Mouse (Mus musculus) intestine, postnatal 0 days (tissue): Measurements from ENCODE around the gene Bmper. TPM values are rescaled to one million over a fixed set of nuclear protein-coding genes. Genes with fewer than 3 reads are reported as not detected.

Experiments used
- ATAC-seq: fragments of 200-750 bp; cut with Nextera tagmentation; 2 replicates; pipeline ENCODE4 v1.8.0; 2017; ENCODE audit warnings: mild to moderate bottlenecking, moderate TSS enrichment, moderate library complexity
- H3K27ac ChIP-seq: fragments of 300-500 bp; sonication (generic); 2 replicates; pipeline ENCODE4 v1.5.1; 2014; ENCODE audit warnings: mild to moderate bottlenecking, low read depth, low read length, moderate library complexity
- H3K27me3 ChIP-seq: fragments of 300-500 bp; sonication (generic); replicated peaks from 2 replicates; pipeline ENCODE4 v1.6.1; 2014; ENCODE audit warnings: low read length, mixed read lengths; ENCODE audit not compliant: control insufficient read depth, insufficient read depth
- H3K36me3 ChIP-seq: fragments of 300-500 bp; sonication (generic); 2 replicates; pipeline ENCODE4 v1.6.1; 2014; ENCODE audit warnings: mild to moderate bottlenecking, moderate library complexity; ENCODE audit not compliant: control insufficient read depth, insufficient read depth
- H3K4me1 ChIP-seq: fragments of 300-500 bp; sonication (generic); replicated peaks from 2 replicates; pipeline ENCODE4 v1.6.1; 2014; ENCODE audit warnings: antibody characterized with exemption, low read length, mixed read lengths; ENCODE audit not compliant: control insufficient read depth, insufficient read depth
- H3K4me2 ChIP-seq: fragments of 300-500 bp; sonication (generic); replicated peaks from 2 replicates; pipeline ENCODE4 v1.6.1; 2014; ENCODE audit warnings: low read depth, mild to moderate bottlenecking, moderate library complexity
- H3K4me3 ChIP-seq: fragments of 300-500 bp; sonication (generic); 2 replicates; pipeline ENCODE4 v1.5.1; 2014; ENCODE audit warnings: low read depth, low read length
- H3K9ac ChIP-seq: fragments of 300-500 bp; sonication (generic); 2 replicates; pipeline ENCODE4 v1.6.1; 2014; ENCODE audit warnings: mild to moderate bottlenecking, low read depth, low read length
- H3K9me3 ChIP-seq: fragments of 300-500 bp; sonication (generic); 2 replicates; pipeline ENCODE4 v1.6.1; 2016; ENCODE audit warnings: mixed run types; ENCODE audit not compliant: control insufficient read depth
- CTCF ChIP-seq: sonication (generic); IDR thresholded peaks from 2 replicates; pipeline ENCODE4 v1.5.1; 2016; ENCODE audit warnings: low read depth, mild to moderate bottlenecking, control low read depth, antibody characterized with exemption, moderate library complexity
- WGBS: fragments of 180-500 bp; shearing (Covaris S2); extraction: QIAGEN DNeasy Blood & Tissue Kit; methylation state at CpG from one replicate; pipeline ENCODE4 v1.1.7; 2014; 5-methylcytosine and 5-hydroxymethylcytosine counted together
- polyA plus RNA-seq: library from polyadenylated mRNA; unstranded; fragments of >200 nt; fragmentation: Nextera tagmentation; extraction: Ambion mirVana; gene quantifications from 2 replicates; pipeline ENCODE4 v1.2.1, GENCODE M21; 2015

Bmper gene
- polyA plus RNA-seq, 1 experiment from 2014 or later = 4.1 TPM

GRCm38 (mm10) chr9:23383291-23383690 is 160.4 kb downstream of the Bmper start:
- WGBS = 60% methylated on average over 8 of the region's 8 CpGs
- ATAC-seq = no peak
- no peaks in the 10 kb centered on the region for H3K36me3 ChIP-seq
- no peak overlapping the region for H3K4me3 ChIP-seq
- no peaks in the 10 kb centered on the region for H3K4me1 ChIP-seq
- TF ChIP-seq CTCF = no peak
- no peak overlapping the region for H3K4me2 ChIP-seq
- H3K9me3 ChIP-seq = no peaks in the 10 kb centered on the region
- no peak overlapping the region for H3K27ac ChIP-seq
- H3K9ac ChIP-seq = no peak overlapping the region
- no peaks in the 10 kb centered on the region for H3K27me3 ChIP-seq

- TF ChIP-seq CTCF = no peak
- Histone ChIP-seq H3K36me3 (no peaks in the 10 kb centered on the region), H3K27ac (no peak overlapping the region), H3K9me3 (no peaks in the 10 kb centered on the region), H3K27me3 (no peaks in the 10 kb centered on the region), H3K9ac (no peak overlapping the region), H3K4me2 (no peak overlapping the region), H3K4me1 (no peaks in the 10 kb centered on the region), H3K4me3 (no peak overlapping the region)
- ATAC-seq = no peak
- WGBS = 86% methylated on average over 1 of the region's 1 CpGs
Measured at GRCm38 (mm10) chr9:23383837-23384236, 161.0 kb downstream of the Bmper start.

- H3K4me2 ChIP-seq = no peak overlapping the region
- no peak for ATAC-seq
- H3K9ac ChIP-seq = no peak overlapping the region
- no peaks in the 10 kb centered on the region for H3K36me3 ChIP-seq
- 48% methylated on average over 3 of the region's 3 CpGs for whole genome bisulfite sequencing
- no peak overlapping the region for H3K27ac ChIP-seq
- no peaks in the 10 kb centered on the region for H3K27me3 ChIP-seq
- no peak overlapping the region for H3K4me3 ChIP-seq
- H3K9me3 ChIP-seq = no peaks in the 10 kb centered on the region
- TF ChIP-seq CTCF = no peak
- no peaks in the 10 kb centered on the region for H3K4me1 ChIP-seq
Measured at GRCm38 (mm10) chr9:23384880-23385279, 162.0 kb downstream of the Bmper start.

GRCm38 (mm10) chr9:23386201-23386600 is 163.3 kb downstream of the Bmper start:
- Histone ChIP-seq H3K27me3 (no peaks in the 10 kb centered on the region), H3K36me3 (no peaks in the 10 kb centered on the region), H3K4me1 (no peaks in the 10 kb centered on the region), H3K9ac (no peak overlapping the region), H3K27ac (no peak overlapping the region), H3K4me3 (no peak overlapping the region), H3K9me3 (no peaks in the 10 kb centered on the region), H3K4me2 (no peak overlapping the region)
- no peak for TF ChIP-seq CTCF
- 59% methylated on average over 3 of the region's 3 CpGs for WGBS
- no peak for ATAC-seq

- H3K9ac ChIP-seq = no peak overlapping the region
- no peak for ATAC-seq
- H3K4me2 ChIP-seq = no peak overlapping the region
- H3K27ac ChIP-seq = no peak overlapping the region
- H3K27me3 ChIP-seq = no peaks in the 10 kb centered on the region
- TF ChIP-seq CTCF = no peak
- H3K4me3 ChIP-seq = no peak overlapping the region
- H3K36me3 ChIP-seq = no peaks in the 10 kb centered on the region
- H3K9me3 ChIP-seq = no peaks in the 10 kb centered on the region
- 61% methylated on average over 3 of the region's 3 CpGs for WGBS
- no peaks in the 10 kb centered on the region for H3K4me1 ChIP-seq
Measured at GRCm38 (mm10) chr9:23390118-23390517, 167.2 kb downstream of the Bmper start.

- no peak overlapping the region for H3K9ac ChIP-seq
- no peaks in the 10 kb centered on the region for H3K4me1 ChIP-seq
- no peak overlapping the region for H3K4me2 ChIP-seq
- no peak overlapping the region for H3K27ac ChIP-seq
- H3K4me3 ChIP-seq = no peak overlapping the region
- H3K9me3 ChIP-seq = no peaks in the 10 kb centered on the region
- WGBS = 65% methylated on average over 6 of the region's 6 CpGs
- no peak for ATAC-seq
- H3K27me3 ChIP-seq = no peaks in the 10 kb centered on the region
- peak; percentile 23 for TF ChIP-seq CTCF
- H3K36me3 ChIP-seq = no peaks in the 10 kb centered on the region
Measured at GRCm38 (mm10) chr9:23394652-23395317, 171.9 kb downstream of the Bmper start.
